Mouse (Mus musculus) adrenal gland, postnatal 36 days (tissue): ENCODE results near the gene Wbp2. TPM values are rescaled to one million over a fixed set of nuclear protein-coding genes. Genes with fewer than 3 reads are reported as not detected.
"Not testable (repeated sequence)": the region's sequence is repeated elsewhere in the genome, so short reads cannot be mapped to it uniquely, and the experiment has no call there.

Experiments used
- DNase-seq, 2 experiments: peaks; one replicate each; pipeline ENCODE4 v3.0.0; 2021; ENCODE audit warnings: mixed read lengths in 1 of 2
- long read RNA-seq, 2 experiments: library from polyadenylated mRNA; stranded (forward); transcript quantifications; one replicate each; pipeline ENCODE4 v2.0.0; 2021; ENCODE audit warnings: borderline sequencing depth in 2 of 2
- total RNA-seq, 2 experiments: library from RNA; stranded (reverse); gene quantifications; 2 replicates each; pipeline ENCODE4 v1.2.3; 2021

The Wbp2 gene
- total RNA-seq: 100 to 1,000 TPM; 157 to 178 TPM
- long read RNA-seq, experiment 1, transcript Wbp2-201 (8 exons, 1,826 nt): major isoform, 39 of 96 reads
- long read RNA-seq, experiment 1, partial matches to known transcripts: 9 of 96 reads
- long read RNA-seq, experiment 1, other reads (novel, unspliced or antisense): 46 of 96 reads
- long read RNA-seq, experiment 2, transcript Wbp2-201 (8 exons, 1,826 nt): major isoform, 39 of 56 reads
- long read RNA-seq, experiment 2, partial matches to known transcripts: 4 of 56 reads
- long read RNA-seq, experiment 2, other reads (novel, unspliced or antisense): 9 of 56 reads

DNA sequence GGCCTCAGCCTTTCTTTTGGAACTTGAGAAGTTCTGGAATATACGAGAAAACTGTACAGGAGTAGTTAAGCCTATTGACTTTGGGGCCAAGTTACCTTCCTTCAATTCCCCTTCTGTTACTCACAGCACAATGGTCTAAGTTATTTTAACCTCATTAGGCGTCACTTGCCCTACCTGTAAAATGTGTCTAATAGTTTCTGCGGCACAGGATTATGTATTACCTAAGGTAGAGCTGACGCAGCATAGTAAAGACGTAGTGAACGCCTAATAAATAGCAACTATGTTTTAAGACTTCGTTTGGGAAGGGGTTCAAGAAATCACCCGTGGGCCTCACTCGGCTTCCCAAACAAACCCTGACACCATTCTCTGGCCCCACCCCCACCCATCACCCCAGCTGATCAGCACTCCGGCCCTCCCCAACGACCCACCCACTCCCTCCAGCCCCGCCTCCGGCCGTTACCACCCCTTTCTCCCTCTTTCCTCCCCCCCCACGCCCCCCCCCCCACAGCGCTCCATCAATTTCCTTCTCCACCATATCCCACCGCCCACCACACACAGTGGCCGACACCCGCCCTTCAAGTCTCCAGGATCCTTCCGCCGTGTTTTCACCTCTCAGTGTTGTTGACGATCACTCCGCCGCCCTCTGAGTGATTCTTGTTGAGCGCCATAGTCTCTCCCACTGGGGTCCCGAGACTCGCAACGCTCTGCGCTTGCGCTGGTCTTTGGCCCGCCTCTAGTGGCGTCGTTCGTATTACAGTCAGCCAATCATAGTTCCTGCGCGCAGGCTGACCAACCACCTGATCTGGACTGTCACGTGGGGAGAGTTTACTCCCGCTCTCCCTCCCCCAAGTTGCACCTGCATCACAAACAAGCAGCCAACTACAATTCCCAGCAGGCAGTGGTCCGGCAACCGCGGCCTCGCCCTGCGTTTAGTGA, at the start of gene Wbp2:
Gene Wbp2, minus strand, starts transcription at position 738 of the 936 bp plus-strand sequence.
- peak; percentile 96 to 98 for DNase-seq

DNA sequence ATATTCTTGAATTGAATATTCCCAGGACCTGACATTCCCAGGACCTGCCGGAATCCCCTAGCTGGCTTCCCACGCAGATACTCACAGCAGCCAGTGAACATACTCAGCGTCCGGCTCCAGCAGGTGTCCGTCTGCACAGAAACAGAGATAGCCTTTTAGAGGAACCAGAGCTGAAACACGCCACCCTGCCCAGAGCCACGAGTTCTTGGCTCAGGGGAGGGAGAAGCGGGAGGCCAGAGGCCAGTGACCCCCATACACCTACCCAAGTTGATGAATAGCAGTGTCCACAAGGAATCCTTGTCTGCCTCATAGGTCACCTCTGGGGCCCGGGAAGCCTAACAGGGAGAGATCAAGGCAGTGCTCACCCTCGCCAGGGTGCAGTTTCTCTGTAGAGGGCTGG, 47.4 kb upstream of the Wbp2 start:
- DNase-seq: no peak

- DNase-seq: no peak
These were observed 46.7 kb upstream of the Wbp2 start for GRCm38 (mm10) chr11:116133497-116133896.

DNA sequence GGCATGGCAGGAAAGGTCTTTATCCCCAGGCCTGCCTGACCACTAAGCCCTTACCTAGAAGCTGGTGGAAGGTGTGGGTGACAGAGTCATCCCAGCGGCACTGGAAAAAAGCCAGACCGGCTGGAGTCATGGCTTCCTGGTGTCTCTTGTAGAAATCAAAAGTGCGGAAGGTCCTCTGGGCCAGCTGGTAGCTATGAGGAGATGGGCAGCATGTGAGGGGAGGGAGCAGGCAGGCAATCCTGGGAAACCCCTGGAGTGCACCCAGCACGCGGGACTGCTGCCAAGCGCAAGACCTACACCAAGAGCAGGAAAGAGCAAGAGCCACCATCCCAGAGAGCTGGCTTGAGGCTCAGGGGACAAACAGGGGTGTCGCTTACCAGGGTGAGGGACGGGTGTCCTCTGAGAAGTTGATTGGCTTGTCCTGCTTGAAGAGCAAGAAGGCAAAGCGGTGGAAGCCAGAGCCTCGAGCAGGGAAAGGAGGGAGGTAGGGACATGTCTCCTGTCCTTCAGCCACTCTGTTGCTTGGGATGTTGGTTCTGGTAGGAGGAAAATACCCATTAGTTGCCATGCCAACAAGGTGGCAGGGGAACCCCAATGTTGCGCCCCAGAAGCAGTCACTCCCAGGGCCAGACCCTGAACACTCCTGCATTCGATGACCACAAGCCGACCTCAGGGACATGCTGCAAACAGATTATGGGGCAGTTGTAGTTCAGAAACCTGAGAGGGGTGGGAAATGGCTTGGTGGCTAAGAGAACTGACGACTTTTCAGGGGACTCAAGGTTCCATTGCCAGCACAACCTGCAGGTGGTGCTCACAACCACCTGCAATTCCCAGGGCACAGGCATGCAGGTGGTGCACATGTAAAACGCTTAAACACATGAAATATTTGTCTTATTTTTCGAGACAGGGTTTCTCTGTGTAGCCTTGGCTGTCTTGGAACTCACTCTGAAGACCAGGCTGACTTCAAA, 45.9 kb upstream of the Wbp2 start:
- DNase-seq: peak; percentile 30 to 58

DNA sequence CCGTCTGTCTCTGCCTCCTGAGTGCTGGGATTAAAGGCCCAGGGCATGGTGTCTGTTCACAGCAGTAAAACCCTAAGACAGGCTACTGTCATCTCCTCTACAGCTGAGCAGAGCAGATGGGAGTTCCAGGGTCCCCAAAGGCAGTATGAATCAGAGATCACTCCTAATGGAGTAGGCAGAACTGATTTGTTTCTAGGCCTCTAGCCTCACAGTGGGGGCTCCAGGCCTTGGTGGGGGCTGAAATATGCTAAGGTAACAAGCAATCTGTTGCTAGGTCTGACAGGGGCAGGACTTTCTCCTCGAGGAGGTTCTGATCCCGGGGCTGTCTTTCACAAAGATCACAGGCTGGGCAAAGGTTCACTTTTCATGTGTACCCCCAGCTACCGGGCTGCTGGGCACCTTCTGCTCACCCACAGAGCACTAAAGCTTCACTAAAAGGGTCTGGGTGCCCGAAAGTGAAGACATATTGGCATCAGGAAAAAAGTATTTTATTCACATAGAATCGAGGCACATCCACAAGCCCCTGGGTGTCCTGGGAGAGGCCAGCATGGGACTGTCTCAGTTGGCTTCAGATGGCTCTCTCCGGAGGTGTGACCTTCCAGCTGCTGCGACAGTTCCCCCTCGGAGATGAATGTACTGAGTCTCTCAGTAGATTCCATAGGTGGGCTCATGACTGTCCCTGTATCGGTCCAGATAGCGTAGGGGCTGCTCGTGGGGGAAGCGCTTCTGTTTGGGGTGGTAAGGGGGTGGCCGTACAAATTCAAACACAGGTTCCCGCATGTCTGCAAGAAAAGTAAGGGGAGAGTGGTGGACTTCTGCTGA, 44.8 kb upstream of the Wbp2 start:
- DNase-seq: no peak

DNA sequence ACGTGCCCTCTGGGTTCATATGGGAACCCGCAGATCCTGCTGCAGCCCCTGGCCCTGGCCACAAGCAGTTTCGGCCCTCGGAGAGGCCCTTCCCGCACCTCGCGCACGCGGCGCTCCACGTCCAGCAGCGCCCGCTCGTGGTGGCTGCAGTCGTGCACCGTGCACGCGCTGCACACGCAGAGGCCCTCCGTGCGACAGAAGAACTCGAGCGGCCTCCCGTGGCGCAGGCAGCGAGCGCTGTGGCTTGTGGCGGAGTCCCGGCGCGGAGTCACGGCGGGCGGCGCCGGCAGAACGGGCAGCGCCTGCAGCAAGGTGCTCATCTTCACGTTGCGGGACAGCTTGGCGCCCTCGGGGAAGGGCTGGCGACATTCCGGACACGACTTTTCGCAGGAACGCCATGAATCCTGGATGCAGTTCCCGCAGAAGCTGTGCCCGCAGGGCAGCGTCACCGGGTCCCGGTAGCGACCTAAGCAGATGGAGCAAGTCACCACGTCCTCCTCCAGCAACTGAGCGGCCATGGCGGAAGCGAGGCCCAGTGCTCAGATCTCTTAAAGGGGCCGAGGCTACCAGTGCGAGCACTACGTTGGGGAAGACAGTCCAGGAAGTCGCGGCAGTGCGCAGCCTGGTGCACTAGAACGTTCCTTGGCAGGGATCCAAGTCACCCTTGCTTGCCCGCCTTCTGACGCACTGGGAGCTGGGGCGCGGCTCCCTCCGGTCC, 43.9 kb upstream of the Wbp2 start, which contains the start of gene Trim65:
Gene Trim65, minus strand, starts transcription at position 641 of the 718 bp plus-strand sequence.
- peak; percentile 92 to 94 for DNase-seq

DNA sequence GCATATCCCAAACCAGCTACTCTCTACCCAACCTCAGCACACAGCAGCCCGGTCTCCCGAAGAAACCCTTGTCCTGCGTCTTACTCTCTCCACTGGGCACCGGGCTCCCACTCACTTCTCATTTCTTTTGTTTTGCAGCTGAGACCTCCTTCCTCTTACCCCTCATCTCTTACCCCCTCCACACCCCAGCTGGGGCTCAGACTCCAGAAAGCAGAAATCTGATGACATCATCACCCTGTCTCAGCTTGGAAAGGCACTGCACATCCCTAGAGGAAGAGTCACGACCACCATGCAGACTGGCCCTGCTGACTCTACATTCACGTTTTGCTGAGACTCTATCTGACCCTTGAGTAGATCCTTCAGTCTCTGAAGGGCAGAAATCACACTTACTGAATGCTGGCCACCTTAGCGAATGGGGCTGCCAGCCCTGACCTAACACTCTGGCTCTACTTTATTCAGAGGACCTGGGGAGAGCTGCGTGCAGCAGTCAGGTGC, 43.2 kb upstream of the Wbp2 start:
- DNase-seq: no peak

GRCm38 (mm10) chr11:116129091-116129790, 42.4 kb upstream of the Wbp2 start:
- no peak for DNase-seq

- no peak for DNase-seq
These were observed 41.2 kb upstream of the Wbp2 start for GRCm38 (mm10) chr11:116127986-116128385.

DNA sequence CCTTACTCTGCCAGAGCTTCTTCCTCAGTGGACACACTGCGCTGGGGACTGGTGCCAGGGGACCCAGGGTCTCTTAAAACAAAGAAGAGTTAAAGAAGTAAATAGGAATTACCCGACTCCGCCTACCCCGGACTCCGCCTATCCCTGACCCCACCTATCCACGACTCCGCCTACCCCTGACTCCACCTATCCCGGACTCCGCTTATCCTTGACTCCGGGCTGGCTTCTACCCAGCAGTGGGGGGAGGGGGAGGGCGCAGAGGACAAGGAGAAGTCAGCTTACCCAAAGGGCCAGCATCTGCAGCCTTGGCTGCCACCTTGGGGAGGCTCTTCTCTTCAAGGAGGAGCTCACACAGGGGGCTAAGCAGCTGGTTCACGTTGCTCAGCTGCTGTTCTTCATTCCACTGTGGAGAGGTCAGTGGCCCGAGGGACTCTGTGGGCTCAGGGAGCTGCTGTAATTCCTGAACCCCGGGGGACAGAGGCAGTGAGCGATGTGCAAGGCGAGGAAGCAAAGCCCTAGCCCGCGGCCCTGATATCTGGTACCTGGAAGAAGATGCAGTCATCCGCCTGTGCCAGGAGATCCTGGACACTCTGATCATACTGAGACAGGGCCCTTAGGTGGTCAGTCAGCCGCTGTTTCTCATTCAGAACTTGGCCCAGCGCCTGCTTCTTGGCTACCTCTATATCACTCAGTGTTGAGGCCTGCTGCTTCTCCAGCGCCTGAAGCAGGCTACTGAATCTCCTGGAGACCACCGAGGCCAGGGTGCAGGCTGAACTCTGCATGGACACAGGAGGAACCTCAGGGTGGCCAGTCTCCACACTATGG, 40.6 kb upstream of the Wbp2 start, which contains the start of gene Trim47:
Gene Trim47, minus strand, starts transcription at position 55 of the 825 bp plus-strand sequence.
- DNase-seq: peak; percentile 87 to 93

GRCm38 (mm10) chr11:116126261-116126660, 39.5 kb upstream of the Wbp2 start:
- DNase-seq: no peak

DNA sequence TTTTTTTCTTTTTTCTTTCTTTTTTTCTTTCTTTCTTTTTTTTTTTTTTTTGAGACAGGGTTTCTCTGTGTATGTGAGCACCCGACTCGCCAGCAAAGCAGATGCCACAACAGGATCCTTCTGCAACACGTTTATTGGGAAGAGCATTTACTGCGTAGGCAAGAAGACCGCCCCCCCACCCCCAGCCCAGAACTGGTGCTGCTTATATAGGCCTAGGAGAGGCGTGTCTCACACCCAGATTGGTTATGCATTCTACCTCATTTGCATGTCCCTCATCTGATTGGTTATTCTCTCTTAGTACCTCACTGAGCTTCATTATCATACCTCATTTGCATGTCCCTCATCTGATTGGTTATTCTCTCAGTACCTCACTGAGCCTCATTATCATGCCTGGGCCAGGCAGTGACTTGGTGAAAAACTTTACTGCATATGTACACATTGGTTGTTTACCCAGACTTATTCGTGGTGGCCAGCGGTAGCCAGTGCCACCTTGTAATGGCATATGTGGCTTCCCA, 35.0 kb upstream of the Wbp2 start:
- DNase-seq: not testable (repeated sequence)

GRCm38 (mm10) chr11:116117819-116118218, 31.0 kb upstream of the Wbp2 start:
- no peak for DNase-seq

DNA sequence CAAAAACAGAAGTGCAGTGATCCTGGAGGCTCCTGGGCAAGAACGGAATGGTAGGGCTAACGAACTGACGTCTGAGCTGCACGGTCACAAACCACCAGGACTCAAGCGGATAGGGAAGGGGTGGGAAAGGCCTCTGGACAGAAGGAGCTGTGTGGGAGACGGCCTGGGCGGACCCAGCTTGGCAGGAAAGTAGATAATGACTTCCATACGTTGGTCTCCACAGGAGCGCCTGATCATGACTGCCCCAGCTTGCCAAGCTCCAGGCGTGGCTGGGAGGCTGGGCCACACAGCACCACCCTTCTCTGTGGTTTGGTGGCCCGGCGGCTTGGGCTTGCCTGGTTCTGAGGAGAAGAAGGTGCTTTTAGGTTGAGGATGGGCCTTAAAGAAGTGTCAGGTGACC, 30.4 kb upstream of the Wbp2 start:
- no peak for DNase-seq

DNA sequence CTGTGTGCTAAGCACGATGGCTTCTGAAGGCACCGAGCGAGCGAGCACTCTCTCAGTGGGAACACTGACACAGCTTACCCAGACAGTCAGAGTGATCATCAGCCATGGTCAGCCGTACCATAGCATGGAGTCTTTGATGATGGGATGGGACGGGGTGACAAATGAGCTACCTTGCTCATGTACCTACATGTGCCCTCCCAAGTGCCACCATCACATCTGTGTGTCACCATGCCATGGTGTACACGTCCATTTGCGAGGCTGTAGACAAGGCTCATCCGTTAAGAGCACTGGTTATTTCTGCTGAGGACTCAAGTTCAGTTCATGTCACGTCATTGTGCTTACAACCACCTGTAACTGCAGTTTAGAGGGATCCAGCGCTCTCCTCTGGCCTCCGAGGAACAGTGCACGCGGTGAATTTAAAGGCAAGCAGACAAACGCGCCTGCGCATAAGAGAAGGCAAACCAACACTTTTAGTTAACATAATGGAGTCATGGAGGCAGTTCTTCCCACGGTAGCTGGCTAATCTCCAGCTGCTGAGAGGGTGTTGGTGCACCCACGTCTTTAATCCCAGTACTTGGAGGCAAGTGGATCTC, 24.9 kb upstream of the Wbp2 start:
- no peak for DNase-seq

DNA sequence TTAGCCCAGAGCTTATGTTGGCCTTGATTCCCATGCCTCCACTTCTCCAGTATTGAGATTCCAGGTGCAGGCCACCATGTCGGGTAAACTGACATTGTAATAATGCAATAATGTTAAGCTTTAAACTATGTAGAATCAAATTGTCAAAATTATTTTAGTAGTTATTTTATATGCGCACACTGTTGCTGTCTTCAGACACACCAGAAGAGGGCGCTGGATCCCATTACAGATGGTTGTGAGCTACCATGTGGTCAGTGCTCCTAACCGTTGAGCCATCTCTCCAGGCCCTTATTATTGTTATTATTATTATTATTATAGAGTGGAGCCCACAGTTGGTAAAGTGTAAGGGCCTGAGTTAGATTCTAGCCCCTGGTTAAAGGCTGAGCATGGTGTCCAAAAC, 24.3 kb upstream of the Wbp2 start:
- DNase-seq: no peak

GRCm38 (mm10) chr11:116110540-116110939, 23.7 kb upstream of the Wbp2 start:
- DNase-seq: no peak

GRCm38 (mm10) chr11:116110131-116110530, 23.3 kb upstream of the Wbp2 start:
- DNase-seq: peak; percentile 84 to 90
